Mouse (Mus musculus) lung, adult 2 months (tissue): ENCODE data around the gene Exph5. TPM values are rescaled to one million over a fixed set of nuclear protein-coding genes. Genes with fewer than 3 reads are reported as not detected.
A peak's percentile ranks its signal among the peaks of the same experiment; 100 is the strongest.

ENCODE experiments used
- DNase-seq: peaks from one replicate; pipeline ENCODE4 v3.0.0; 2022
- H3K4me1 ChIP-seq: fragments of 200-500 bp; 2 replicates; pipeline ENCODE4 v1.6.1; 2011; ENCODE audit warnings: low read length; ENCODE audit not compliant: control insufficient read depth, insufficient read depth
- H3K4me3 ChIP-seq: fragments of 200-500 bp; replicated peaks from 2 replicates; pipeline ENCODE3; 2011; ENCODE audit warnings: low read depth, mild to moderate bottlenecking, control low read depth, low read length; ENCODE audit errors: extremely low read depth
- CTCF ChIP-seq: fragments of 200-500 bp; IDR thresholded peaks from 2 replicates; pipeline ENCODE4 v1.5.1; 2011; ENCODE audit warnings: mild to moderate bottlenecking, low read length, control low read depth; ENCODE audit not compliant: insufficient read depth
- POLR2A ChIP-seq: fragments of 200-500 bp; IDR thresholded peaks from 2 replicates; pipeline ENCODE4 v1.6.1; 2011; ENCODE audit warnings: low read depth, mild to moderate bottlenecking, control low read depth, low read length, borderline replicate concordance; ENCODE audit errors: extremely low read depth
- WGBS: fragments of 180-500 bp; shearing (Covaris S2); methylation state at CpG from one replicate; pipeline ENCODE4 v1.1.7; 2018; 5-methylcytosine and 5-hydroxymethylcytosine counted together
- polyA plus RNA-seq: library from polyadenylated mRNA; depleted of rRNA; stranded (reverse); fragments of >200 nt; gene quantifications from 2 replicates; pipeline ENCODE4 v1.2.3, GENCODE M21; 2012

Gene Exph5
- polyA plus RNA-seq, 1 experiment, result 4.8 TPM

DNA sequence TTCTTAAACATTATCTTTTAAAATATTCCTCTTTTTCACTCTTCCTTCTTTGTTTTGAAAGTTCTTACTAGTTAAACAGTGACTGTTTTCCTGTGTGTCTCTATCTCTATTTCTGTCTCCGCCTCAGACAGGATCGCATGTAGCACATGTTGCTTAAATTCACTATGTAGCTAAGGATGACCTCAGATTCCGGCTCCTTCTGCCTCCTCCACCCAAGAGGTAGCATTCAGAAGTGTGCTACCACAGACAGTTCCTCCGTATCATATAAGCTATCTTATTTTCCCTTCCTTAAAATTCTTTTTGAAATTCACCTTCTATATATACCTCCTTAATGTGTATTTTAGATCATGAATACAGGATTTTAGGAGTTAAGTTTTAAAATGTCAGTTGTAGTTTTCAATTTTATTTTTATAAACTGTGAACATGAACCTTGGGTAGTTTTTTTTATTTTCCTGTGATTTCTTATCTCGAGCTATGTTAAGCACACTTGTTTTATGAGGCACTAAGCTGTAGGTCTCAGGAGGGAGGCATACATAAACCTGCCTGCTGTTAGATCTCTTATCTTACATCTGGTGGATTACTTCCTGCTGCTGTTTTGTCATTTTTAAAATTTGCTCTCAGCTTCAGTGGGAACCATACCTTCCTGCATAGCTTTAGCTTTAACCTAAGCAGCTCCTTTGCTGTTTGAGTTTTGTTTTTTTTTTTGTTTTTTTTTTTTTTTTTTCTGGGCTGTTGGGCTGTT is 30.0 kb upstream of the Exph5 start:
- 55% methylated on average over 5 of the region's 5 CpGs for WGBS
- TF ChIP-seq CTCF, result no peak
- H3K4me3 ChIP-seq, result no peak overlapping the region
- peaks cover 3% of the 10 kb centered on the region; the same call in 1 of the 2 replicates for H3K4me1 ChIP-seq
- no peak for DNase-seq

DNA sequence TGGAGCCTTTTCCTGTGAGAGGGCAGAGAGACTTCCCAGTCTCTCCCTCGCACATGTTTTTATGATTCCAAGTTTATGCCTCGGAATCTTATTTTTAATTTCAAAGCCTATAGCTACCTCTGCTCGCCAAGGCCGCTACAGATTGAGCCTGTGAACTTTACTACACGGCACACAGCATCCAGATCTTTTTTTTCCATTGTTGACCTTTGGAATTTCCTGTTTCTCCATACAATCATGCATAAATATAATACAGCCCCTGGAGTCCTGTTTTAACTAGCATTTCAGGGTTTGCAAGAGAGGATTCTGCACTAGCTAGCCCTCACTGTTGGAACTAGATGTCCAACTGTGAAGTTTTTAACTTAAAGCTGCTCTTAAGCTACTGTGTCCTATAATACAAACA is 29.3 kb upstream of the Exph5 start:
- WGBS, result 36% methylated on average over 5 of the region's 5 CpGs
- peaks cover 3% of the 10 kb centered on the region; the same call in 1 of the 2 replicates for H3K4me1 ChIP-seq
- DNase-seq, result no peak
- H3K4me3 ChIP-seq, result no peak overlapping the region
- no peak for TF ChIP-seq CTCF
- TF ChIP-seq POLR2A, result no peak

GRCm38 (mm10) chr9:53272714-53273113 is 28.8 kb upstream of the Exph5 start:
- Histone ChIP-seq H3K4me1 (peaks cover 3% of the 10 kb centered on the region; the same call in 1 of the 2 replicates), H3K4me3 (no peak overlapping the region)
- WGBS, result 86% methylated on average over 4 of the region's 4 CpGs
- TF ChIP-seq POLR2A (no peak), CTCF (no peak)
- DNase-seq, result no peak

DNA sequence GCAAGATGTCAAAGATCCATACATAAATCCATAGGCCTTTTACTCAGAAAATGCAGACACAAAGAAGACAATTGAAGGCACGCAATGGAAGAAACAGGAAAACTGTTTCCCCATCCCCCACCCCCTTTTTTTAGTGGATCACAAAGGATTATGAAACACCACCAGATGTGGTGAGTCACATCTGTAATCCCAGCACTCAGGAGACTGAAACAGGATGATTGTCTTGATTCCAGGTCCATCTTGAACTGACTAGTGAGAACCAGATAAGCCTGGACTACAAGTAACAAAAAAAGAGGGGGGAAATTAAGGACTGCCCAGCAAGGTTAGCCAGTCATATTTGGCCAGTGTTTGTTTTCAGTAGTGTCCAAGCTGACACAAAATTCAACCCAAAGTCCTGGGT is 25.1 kb upstream of the Exph5 start:
- Histone ChIP-seq H3K4me3 (no peak overlapping the region), H3K4me1 (no peaks in the 10 kb centered on the region)
- TF ChIP-seq POLR2A (no peak), CTCF (no peak)
- 77% methylated on average over 1 of the region's 1 CpGs for WGBS
- DNase-seq, result no peak

- TF ChIP-seq POLR2A (no peak), CTCF (no peak)
- 78% methylated on average over 2 of the region's 2 CpGs for WGBS
- DNase-seq, result no peak
- no peak overlapping the region for H3K4me3 ChIP-seq
- no peaks in the 10 kb centered on the region for H3K4me1 ChIP-seq
Observed at GRCm38 (mm10) chr9:53278997-53279396, 22.5 kb upstream of the Exph5 start.

DNA sequence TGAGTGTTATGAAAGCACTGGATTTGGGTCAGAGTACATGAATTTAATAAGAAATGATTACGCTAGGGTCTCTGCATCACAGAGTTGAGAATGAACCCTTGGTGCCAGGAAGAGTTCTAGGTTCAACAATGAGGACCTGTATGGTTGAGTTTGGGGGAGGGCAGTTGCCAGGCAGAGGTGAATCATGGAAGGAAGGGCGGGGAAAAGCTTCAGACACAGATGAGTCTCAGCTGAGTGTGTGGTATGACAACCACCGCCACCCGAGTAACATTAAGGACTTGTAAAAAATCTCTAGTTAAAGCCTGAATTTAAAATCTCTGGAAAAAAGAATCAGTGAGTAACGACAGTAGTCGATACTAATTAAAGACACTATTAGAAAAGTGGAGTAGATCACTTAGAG is 14.7 kb upstream of the Exph5 start:
- WGBS, result 70% methylated on average over 6 of the region's 6 CpGs

DNA sequence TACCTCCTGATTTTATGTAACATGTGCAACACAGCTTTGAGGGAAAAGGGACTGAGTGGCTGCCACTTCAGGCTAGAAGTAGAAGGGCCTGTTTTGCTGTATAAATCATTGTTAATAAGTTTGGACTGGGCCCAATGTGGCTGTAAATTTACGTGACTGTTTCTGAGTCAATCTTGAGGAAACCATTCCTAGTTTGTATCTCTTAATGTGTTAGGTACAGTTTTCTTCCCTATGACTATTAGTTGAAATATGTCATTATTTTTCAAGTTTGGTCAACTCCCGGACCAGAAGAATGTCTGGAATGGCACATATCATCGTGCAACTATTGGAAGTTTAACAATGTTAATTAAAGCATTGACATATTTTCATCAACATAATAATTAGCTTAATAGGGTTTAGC is 11.5 kb upstream of the Exph5 start:
- WGBS, result 45% methylated on average over 3 of the region's 3 CpGs
- TF ChIP-seq POLR2A, result no peak
- no peak for TF ChIP-seq CTCF
- DNase-seq, result no peak

More for the DNA sequence above, 14.7 kb upstream of the Exph5 start:
- Histone ChIP-seq H3K4me3 (no peak overlapping the region), H3K4me1 (no peaks in the 10 kb centered on the region)
- DNase-seq, result no peak
- TF ChIP-seq POLR2A (no peak), CTCF (no peak)

GRCm38 (mm10) chr9:53292833-53293232 is 8.6 kb upstream of the Exph5 start:
- no peak for DNase-seq
- no peak for TF ChIP-seq POLR2A
- TF ChIP-seq CTCF, result no peak

More for the DNA sequence above, 11.5 kb upstream of the Exph5 start:
- Histone ChIP-seq H3K4me3 (no peak overlapping the region), H3K4me1 (no peaks in the 10 kb centered on the region)

GRCm38 (mm10) chr9:53301801-53302311 is 386 bp downstream of the Exph5 start:
- H3K4me1 ChIP-seq, result peaks cover 2% of the 10 kb centered on the region; the same call in 1 of the 2 replicates
- peak overlapping the region; percentile 54 for H3K4me3 ChIP-seq
- WGBS, result 6% methylated on average over 19 of the region's 19 CpGs
- peak; percentile 41 for DNase-seq
- peak; percentile 4; the same call in 1 of the 2 replicates for TF ChIP-seq POLR2A
- no peak for TF ChIP-seq CTCF

More at GRCm38 (mm10) chr9:53292833-53293232, 8.6 kb upstream of the Exph5 start:
- no peak overlapping the region for H3K4me3 ChIP-seq
- H3K4me1 ChIP-seq, result no peaks in the 10 kb centered on the region

DNA sequence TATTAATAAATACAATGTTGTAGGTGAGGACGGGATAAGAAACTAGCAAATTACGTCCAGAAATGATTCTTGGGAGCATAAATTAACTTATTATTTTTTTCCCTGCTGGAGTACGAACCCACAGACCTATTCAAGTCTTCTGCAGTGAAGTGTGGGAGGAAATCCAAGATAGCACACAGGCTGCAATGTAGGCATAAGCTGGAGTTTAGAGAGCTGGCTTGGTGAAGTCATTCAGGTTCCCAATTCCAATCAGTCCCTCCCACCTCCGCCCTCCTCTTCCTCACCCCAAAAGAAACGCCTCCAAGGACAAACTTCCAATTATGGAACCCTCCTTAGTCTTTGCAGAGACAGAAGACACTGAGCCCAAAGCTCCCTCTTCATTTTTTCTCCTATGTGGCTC is 945 bp downstream of the Exph5 start:
- WGBS, result 45% methylated on average over 5 of the region's 5 CpGs
- no peak for TF ChIP-seq CTCF
- TF ChIP-seq POLR2A, result no peak
- no peak for DNase-seq
- H3K4me1 ChIP-seq, result peaks cover 2% of the 10 kb centered on the region; the same call in 1 of the 2 replicates
- peak overlapping the region; percentile 54 for H3K4me3 ChIP-seq

DNA sequence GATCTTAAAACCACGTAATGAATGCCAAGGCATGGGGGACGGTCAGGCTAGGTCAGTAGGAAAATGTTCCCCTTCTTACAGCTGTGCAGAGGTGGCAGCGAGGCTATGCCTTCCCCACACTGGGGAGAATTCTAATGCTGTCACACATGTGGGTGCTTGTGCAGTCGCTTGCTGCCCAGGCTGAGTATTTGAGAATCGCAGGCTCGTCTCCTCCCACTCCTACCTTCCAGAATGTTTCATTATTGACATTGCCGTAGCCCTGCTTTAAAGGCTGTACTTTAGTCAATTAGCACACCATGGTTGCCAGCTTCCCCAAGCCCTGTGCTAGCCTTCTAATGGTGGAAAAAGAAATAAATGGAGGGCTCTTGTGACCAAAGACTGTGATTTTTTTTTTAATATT is 6.4 kb downstream of the Exph5 start:
- DNase-seq, result no peak
- WGBS, result 61% methylated on average over 7 of the region's 7 CpGs
- H3K4me1 ChIP-seq, result no peaks in the 10 kb centered on the region
- no peak overlapping the region for H3K4me3 ChIP-seq
- TF ChIP-seq POLR2A, result no peak
- no peak for TF ChIP-seq CTCF
